Mouse (Mus musculus) urinary bladder, postnatal 0 days (tissue): ENCODE measurements around the gene Dnah7b. TPM values are rescaled to one million over a fixed set of nuclear protein-coding genes. Genes with fewer than 3 reads are reported as not detected.

Experiments used
- polyA plus RNA-seq: library from polyadenylated mRNA; unstranded; fragments of >200 nt; fragmentation: Nextera tagmentation; extraction: Ambion mirVana; gene quantifications from 2 replicates; pipeline ENCODE4 v1.2.1, GENCODE M21; 2015

The Dnah7b gene
- polyA plus RNA-seq: 0.45 and 0.79 TPM in 2 replicates

DNA sequence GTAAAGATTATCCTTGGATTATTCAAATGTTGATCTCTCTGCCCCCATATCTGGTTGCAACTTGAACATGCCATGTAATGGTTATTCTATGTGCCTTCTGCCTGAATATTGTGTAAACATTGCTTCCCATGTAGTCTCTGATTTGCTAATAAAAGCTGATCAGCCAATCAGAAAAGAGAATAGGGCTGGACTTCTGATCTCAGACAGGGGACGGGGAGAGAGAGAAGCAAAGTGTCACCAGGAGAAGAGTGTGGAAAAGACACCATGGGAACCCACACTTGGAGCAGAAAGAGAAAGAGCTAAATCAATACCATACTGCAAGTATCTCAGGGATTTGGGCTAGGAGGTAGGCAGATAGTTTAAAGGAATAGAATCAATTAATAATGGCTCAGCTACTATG lies at the start of gene Dnah7b:
Gene Dnah7b (plus strand): TSS at position 301 of the 400 bp plus-strand sequence.

Other genes starting within 250 kb of the Dnah7b start
- not detected in 2 replicates for gene Gm5269, start 176.0 kb upstream of the Dnah7b start, polyA plus RNA-seq
- 30.1 and 35.8 TPM in 2 replicates for gene Slc40a1, start 139.8 kb upstream of the Dnah7b start, polyA plus RNA-seq